Mouse (Mus musculus) thymus, adult 2 months (tissue): Measurements from ENCODE around the gene Aip. TPM values are rescaled to one million over a fixed set of nuclear protein-coding genes. Genes with fewer than 3 reads are reported as not detected.
A peak's percentile ranks its signal among the peaks of the same experiment; 100 is the strongest.

ENCODE experiments used
- DNase-seq: peaks from one replicate; pipeline ENCODE4 v3.0.0; 2021
- H3K27ac ChIP-seq: fragments of 200-500 bp; 2 replicates; pipeline ENCODE4 v1.5.1; 2012; ENCODE audit warnings: low read length, control low read depth; ENCODE audit not compliant: control insufficient read depth, insufficient read depth
- H3K27me3 ChIP-seq: fragments of 200-500 bp; 2 replicates; pipeline ENCODE4 v1.6.1; 2012; ENCODE audit warnings: mild to moderate bottlenecking, low read length, moderate library complexity, mixed read lengths; ENCODE audit not compliant: control insufficient read depth, insufficient read depth
- H3K36me3 ChIP-seq: fragments of 200-500 bp; 2 replicates; pipeline ENCODE4 v1.6.1; 2012; ENCODE audit warnings: mild to moderate bottlenecking, low read length, moderate library complexity; ENCODE audit not compliant: control insufficient read depth, insufficient read depth
- H3K4me1 ChIP-seq: fragments of 200-500 bp; replicated peaks from 2 replicates; pipeline ENCODE4 v1.6.1; 2012; ENCODE audit warnings: low read length; ENCODE audit not compliant: control insufficient read depth, insufficient read depth
- H3K4me3 ChIP-seq: fragments of 200-500 bp; 2 replicates; pipeline ENCODE4 v1.5.1; 2012; ENCODE audit warnings: mild to moderate bottlenecking, low read length, control low read depth, moderate library complexity; ENCODE audit not compliant: control insufficient read depth, insufficient read depth
- CTCF ChIP-seq: fragments of 200-500 bp; IDR thresholded peaks from 2 replicates; pipeline ENCODE4 v1.5.1; 2012; ENCODE audit warnings: mild to moderate bottlenecking, control low read depth, low read length, moderate library complexity, borderline replicate concordance; ENCODE audit not compliant: control insufficient read depth, poor library complexity, insufficient read depth; ENCODE audit errors: extremely low read depth
- POLR2A ChIP-seq: fragments of 200-500 bp; IDR thresholded peaks from 2 replicates; pipeline ENCODE4 v1.6.1; 2012; ENCODE audit warnings: mild to moderate bottlenecking, low read length, control low read depth, moderate library complexity; ENCODE audit not compliant: control insufficient read depth, poor library complexity, insufficient read depth; ENCODE audit errors: extremely low read depth
- WGBS: fragments of 180-500 bp; shearing (Covaris S2); methylation state at CpG from one replicate; pipeline ENCODE4 v1.1.7; 2018; 5-methylcytosine and 5-hydroxymethylcytosine counted together
- polyA plus RNA-seq: library from polyadenylated mRNA; depleted of rRNA; stranded (reverse); fragments of >200 nt; gene quantifications from 2 replicates; pipeline ENCODE4 v1.2.3, GENCODE M21; 2012; rRNA removed

The Aip gene
- polyA plus RNA-seq, result 106 and 112 TPM in 2 replicates

DNA sequence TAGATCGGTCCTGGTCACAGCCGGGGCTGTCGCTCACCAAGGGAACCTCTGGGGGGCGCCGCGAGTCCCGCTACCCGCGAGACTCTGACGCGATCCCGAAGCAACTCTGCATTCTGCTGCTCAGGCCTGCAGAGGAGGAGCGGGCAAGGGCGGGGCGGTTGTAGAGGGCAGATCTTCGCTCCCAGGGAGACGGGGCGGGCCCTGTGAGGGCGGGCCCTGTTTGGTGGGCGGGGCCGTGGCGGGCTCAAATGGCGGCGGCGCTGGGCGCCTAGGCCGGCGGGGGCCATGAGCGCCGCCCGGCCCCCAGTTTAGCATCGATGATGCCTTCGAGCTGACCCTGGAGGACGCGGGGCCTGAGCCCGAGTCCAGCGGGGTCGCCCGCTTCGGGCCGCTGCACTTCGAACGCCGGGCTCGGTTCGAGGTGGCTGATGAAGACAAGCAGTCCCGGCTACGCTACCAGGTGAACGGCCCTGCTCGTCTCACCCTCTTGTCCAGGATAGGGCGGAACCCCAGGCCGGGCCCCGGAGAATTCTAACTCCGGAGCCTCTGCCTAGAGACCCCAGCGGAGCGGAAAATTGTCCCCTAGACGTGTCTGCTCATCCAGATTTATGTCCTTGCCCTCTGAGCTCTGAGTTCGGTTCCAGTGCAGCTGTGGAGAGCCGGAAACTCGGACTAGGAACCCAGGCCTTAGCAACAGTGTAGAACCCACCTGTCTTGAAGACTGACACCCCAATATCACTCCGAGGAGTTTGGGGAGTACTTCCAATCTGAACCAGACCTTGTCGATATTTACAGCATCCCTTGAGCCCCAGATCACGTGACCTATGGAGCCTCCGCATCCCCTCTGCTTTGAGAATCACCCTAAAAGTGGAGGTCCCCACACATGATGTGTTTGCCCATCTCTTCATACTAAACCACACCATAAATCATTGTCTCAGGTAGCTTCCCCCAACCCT, at the start of gene Aip:
TSS of gene Aip (minus strand) at position 118 of the 956 bp plus-strand sequence.
- WGBS, result under 1% methylated on average over 64 of the region's 64 CpGs

GRCm38 (mm10) chr19:4172925-4173324, 47.3 kb upstream of the Aip start:
- Histone ChIP-seq H3K36me3 (no peaks in the 10 kb centered on the region), H3K27ac (no peak overlapping the region), H3K4me3 (no peak overlapping the region), H3K27me3 (no peaks in the 10 kb centered on the region), H3K4me1 (peaks cover 25% of the 10 kb centered on the region)
- no peak for DNase-seq
- 83% methylated on average over 11 of the region's 11 CpGs for WGBS
- TF ChIP-seq POLR2A, result no peak
- TF ChIP-seq CTCF, result no peak

More for the DNA sequence above, at the start of gene Aip:
- Histone ChIP-seq H3K27me3 (no peaks in the 10 kb centered on the region), H3K4me3 (peak within 1 kb of the TSS; percentile 73), H3K4me1 (peaks cover 20% of the 10 kb centered on the region), H3K27ac (peak within 1 kb of the TSS; percentile 41; the same call in 1 of the 2 replicates), H3K36me3 (peaks cover 3% of the 10 kb centered on the region; the same call in 1 of the 2 replicates)
- TF ChIP-seq CTCF (peak; percentile 84), POLR2A (peak; percentile 74)
- peak; percentile 99 for DNase-seq

GRCm38 (mm10) chr19:4171393-4172290, 46.0 kb upstream of the Aip start:
- DNase-seq, result no peak
- TF ChIP-seq CTCF (no peak), POLR2A (no peak)
- Histone ChIP-seq H3K36me3 (no peaks in the 10 kb centered on the region), H3K27me3 (no peaks in the 10 kb centered on the region), H3K4me1 (peaks cover 25% of the 10 kb centered on the region), H3K27ac (no peak overlapping the region), H3K4me3 (no peak overlapping the region)
- WGBS, result 39% methylated on average over 13 of the region's 13 CpGs

DNA sequence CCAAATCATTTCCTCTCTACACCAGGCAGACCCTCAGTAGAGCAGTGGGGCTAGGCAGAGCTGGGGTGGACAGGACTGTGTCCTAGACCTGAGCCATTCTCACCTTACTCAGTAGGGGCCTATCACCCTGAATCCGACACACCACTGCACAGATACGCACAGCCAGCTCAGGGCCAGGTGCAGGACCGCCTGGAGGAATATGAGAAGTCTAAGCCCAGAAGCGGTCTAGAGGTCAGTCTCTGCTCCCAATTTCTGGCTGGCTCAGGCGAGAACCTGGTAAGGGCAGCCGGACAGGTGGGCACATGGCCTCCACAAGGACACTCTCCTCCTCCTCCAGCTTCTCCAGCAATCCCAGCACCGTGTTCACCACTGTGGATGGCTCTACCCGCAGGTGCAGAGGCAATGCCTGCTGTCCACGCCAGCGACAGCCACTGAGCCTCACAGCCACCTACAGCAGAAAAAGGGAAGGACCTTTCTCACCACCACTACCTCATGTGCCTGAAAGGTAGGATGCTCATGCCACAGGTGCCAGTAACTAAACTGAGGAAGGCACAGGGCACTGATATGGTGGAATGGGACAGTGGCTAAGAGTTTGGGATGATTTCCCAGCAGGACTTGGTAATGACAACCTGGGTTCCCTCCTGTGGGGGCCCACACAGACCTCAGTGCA, 45.2 kb upstream of the Aip start:
- Histone ChIP-seq H3K36me3 (no peaks in the 10 kb centered on the region), H3K27ac (no peak overlapping the region), H3K27me3 (no peaks in the 10 kb centered on the region), H3K4me1 (peaks cover 25% of the 10 kb centered on the region), H3K4me3 (no peak overlapping the region)
- no peak for TF ChIP-seq CTCF
- 81% methylated on average over 10 of the region's 10 CpGs for WGBS
- no peak for DNase-seq

DNA sequence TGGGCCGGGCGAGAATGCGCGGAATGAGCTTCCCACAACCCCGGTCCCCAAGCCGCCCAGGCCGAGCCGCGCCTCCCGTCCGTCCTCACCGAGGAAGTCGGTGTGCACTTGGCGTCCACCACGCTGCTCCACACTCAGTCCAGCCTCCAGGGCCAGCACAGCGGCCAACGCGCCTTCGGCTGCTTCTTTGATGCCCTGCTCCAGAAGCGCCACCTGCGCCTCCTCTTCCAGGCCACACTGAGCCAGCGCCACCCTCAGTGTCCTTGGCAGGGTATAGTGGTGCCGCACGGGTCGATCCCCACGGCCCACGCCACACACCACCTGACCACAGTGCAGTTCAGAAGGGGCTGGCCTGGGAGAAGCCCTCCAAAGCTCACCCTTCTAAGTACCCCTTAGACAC, 44.2 kb upstream of the Aip start:
- no peak for DNase-seq
- no peaks in the 10 kb centered on the region for H3K36me3 ChIP-seq
- no peak for TF ChIP-seq POLR2A
- no peak for TF ChIP-seq CTCF
- H3K27me3 ChIP-seq, result no peaks in the 10 kb centered on the region
- peaks cover 25% of the 10 kb centered on the region for H3K4me1 ChIP-seq
- H3K27ac ChIP-seq, result peak overlapping the region; percentile 5; the same call in 1 of the 2 replicates
- peak overlapping the region; percentile 50 for H3K4me3 ChIP-seq
- 3% methylated on average over 27 of the region's 27 CpGs for WGBS
